Mouse (Mus musculus) liver, postnatal 0 days (tissue): ENCODE measurements at regions not wholly inside any gene's neighbourhood (a gene's known extent, or its start where the extent isn't known, plus 50 kb on each side); places are given as distances from the start of the nearest gene placed in this dataset.

Source experiments
- ATAC-seq: fragments of 200-750 bp; cut with Nextera tagmentation; 2 replicates; pipeline ENCODE4 v1.8.0; 2017; ENCODE audit warnings: mild to moderate bottlenecking, moderate library complexity
- DNase-seq: peaks from one replicate; pipeline ENCODE4 v3.0.0-alpha.2; 2016
- H3K27ac ChIP-seq: fragments of 300-500 bp; sonication (generic); 2 replicates; pipeline ENCODE4 v1.5.1; 2014; ENCODE audit warnings: antibody characterized with exemption, moderate library complexity, mild to moderate bottlenecking, low read depth
- H3K27me3 ChIP-seq: fragments of 300-500 bp; sonication (generic); 2 replicates; pipeline ENCODE4 v1.6.1; 2014; ENCODE audit warnings: low read length, control low read depth, mixed read lengths; ENCODE audit not compliant: insufficient read depth
- H3K36me3 ChIP-seq: fragments of 300-500 bp; sonication (generic); replicated peaks from 2 replicates; pipeline ENCODE4 v1.6.1; 2014; ENCODE audit warnings: mild to moderate bottlenecking, control low read depth, low read length, moderate library complexity, mixed read lengths; ENCODE audit not compliant: insufficient read depth
- H3K4me1 ChIP-seq: fragments of 300-500 bp; sonication (generic); 2 replicates; pipeline ENCODE4 v1.6.1; 2014; ENCODE audit warnings: antibody characterized with exemption, mild to moderate bottlenecking, control low read depth; ENCODE audit not compliant: insufficient read depth
- H3K4me2 ChIP-seq: fragments of 300-500 bp; sonication (generic); 2 replicates; pipeline ENCODE4 v1.6.1; 2014; ENCODE audit warnings: low read depth, mild to moderate bottlenecking, low read length, moderate library complexity, mixed read lengths
- H3K4me3 ChIP-seq: fragments of 300-500 bp; sonication (generic); 2 replicates; pipeline ENCODE4 v1.5.1; 2014; ENCODE audit warnings: low read depth, low read length
- H3K9ac ChIP-seq: fragments of 300-500 bp; sonication (generic); replicated peaks from 2 replicates; pipeline ENCODE4 v1.6.1; 2014; ENCODE audit warnings: mild to moderate bottlenecking, moderate library complexity
- H3K9me3 ChIP-seq: fragments of 300-500 bp; sonication (generic); 2 replicates; pipeline ENCODE4 v1.6.1; 2016; ENCODE audit warnings: mild to moderate bottlenecking, control low read depth, low read length, mixed read lengths
- CTCF ChIP-seq: sonication (generic); IDR thresholded peaks from 2 replicates; pipeline ENCODE4 v1.5.1; 2016; ENCODE audit warnings: antibody characterized with exemption, low read depth
- EP300 ChIP-seq: IDR thresholded peaks from 2 replicates; pipeline ENCODE4 v1.6.1; 2016; ENCODE audit warnings: antibody characterized with exemption, low read depth, mild to moderate bottlenecking
- WGBS: fragments of 180-500 bp; shearing (Covaris S2); extraction: QIAGEN DNeasy Blood & Tissue Kit; methylation state at CpG from one replicate; pipeline ENCODE4 v1.1.7; 2014; ENCODE audit not compliant: insufficient replicate concordance; 5-methylcytosine and 5-hydroxymethylcytosine counted together

DNA sequence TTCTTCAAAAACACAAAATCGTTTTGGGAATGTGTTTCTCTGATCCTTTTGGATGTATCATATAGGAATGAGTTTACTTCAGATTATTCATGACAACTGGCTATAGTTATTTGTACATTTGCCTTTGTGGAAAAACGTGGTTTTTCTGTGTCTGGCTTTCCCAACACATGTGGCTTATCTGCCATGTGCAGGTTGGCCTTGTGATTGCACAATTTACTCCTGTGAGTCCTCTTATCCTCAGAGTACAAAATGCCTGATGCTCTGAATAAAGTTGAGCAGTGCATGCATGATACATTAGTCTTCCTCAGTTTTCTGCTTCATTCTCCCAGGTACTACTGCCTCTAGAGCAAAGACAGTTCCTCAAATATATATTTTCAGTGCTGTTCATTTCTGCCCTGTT, 881.6 kb downstream of the Lrfn5 start:
- Histone ChIP-seq H3K27ac (no peak overlapping the region), H3K9me3 (no peaks in the 10 kb centered on the region), H3K4me3 (no peak overlapping the region), H3K4me2 (no peak overlapping the region), H3K9ac (no peak overlapping the region), H3K4me1 (no peaks in the 10 kb centered on the region), H3K27me3 (no peaks in the 10 kb centered on the region), H3K36me3 (no peaks in the 10 kb centered on the region)
- DNase-seq (no peak), ATAC-seq (no peak)
- TF ChIP-seq EP300 = no peak
- WGBS = 46% methylated on average over 2 of the region's 2 CpGs

DNA sequence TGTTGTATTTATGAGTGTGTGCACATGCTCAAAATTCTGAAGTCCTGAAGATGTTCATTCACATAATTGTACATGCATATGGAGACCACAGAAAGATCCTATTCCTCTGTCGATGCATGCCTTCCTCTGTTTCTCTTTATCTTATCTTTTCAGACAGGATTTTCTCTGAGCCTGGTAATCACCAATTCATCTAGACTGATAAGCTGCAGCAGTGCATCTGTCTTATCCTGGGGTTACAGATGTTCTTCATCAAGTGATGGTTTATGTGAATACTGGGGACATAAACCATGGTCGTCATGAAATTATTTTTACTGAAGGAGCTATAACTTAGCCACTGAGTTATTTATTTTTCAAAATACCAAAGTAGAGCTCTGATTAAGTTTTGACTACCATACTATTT, 905.7 kb downstream of the Lrfn5 start:
- no peak overlapping the region for H3K4me3 ChIP-seq
- no peaks in the 10 kb centered on the region for H3K4me1 ChIP-seq
- WGBS = 44% methylated on average over 2 of the region's 2 CpGs
- H3K27ac ChIP-seq = no peak overlapping the region
- no peak overlapping the region for H3K9ac ChIP-seq
- no peak for DNase-seq
- no peaks in the 10 kb centered on the region for H3K27me3 ChIP-seq
- no peak overlapping the region for H3K4me2 ChIP-seq
- H3K36me3 ChIP-seq = no peaks in the 10 kb centered on the region
- ATAC-seq = no peak
- H3K9me3 ChIP-seq = no peaks in the 10 kb centered on the region
- no peak for TF ChIP-seq EP300
- TF ChIP-seq CTCF = no peak

DNA sequence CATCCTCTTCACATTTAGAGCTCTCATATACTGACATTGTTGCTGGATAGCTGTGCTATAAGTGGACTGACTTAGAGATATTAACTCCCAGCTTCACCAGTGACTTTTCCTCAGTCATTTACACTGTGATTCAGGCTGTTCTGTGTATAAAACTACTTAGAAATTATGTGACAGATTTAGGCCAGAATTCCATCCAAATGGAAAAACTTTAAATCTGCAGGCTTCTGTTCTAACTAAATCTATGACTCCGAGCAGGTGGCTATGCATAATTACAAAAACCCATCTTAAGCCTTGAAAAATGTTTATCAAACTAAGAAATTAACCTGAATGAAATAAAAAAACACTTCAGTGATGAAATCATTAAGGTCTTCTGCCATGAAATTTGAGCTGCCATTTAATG, 927.7 kb downstream of the Lrfn5 start:
- H3K4me2 ChIP-seq = no peak overlapping the region
- WGBS = 55% methylated on average over 1 of the region's 1 CpGs
- no peak overlapping the region for H3K9ac ChIP-seq
- H3K27ac ChIP-seq = no peak overlapping the region
- ATAC-seq = no peak
- no peaks in the 10 kb centered on the region for H3K4me1 ChIP-seq
- no peaks in the 10 kb centered on the region for H3K9me3 ChIP-seq
- no peak for TF ChIP-seq EP300
- no peak for TF ChIP-seq CTCF
- no peak overlapping the region for H3K4me3 ChIP-seq
- H3K27me3 ChIP-seq = no peaks in the 10 kb centered on the region
- H3K36me3 ChIP-seq = no peaks in the 10 kb centered on the region
- no peak for DNase-seq

DNA sequence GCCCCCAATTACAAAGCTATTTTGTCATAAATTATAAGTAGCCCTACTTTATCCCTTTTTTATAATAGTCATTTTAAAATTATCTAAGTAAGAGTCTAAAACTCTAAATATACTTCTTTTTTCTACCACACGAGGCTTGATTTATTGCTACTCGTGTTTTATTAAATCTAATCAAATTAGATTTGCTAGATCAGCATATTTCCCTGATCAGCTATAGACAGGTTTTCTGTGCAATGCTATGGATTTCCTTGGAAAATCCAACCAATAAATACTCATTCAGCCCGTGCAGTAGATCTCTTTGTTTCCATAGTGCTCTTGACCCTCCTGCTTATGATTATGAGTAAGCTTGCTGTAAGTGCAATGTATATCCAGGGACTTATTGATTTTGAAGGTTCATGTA, 960.4 kb downstream of the Lrfn5 start:
- no peak overlapping the region for H3K27ac ChIP-seq
- H3K4me3 ChIP-seq = no peak overlapping the region
- no peak for DNase-seq
- H3K27me3 ChIP-seq = no peaks in the 10 kb centered on the region
- ATAC-seq = no peak
- no peak overlapping the region for H3K9ac ChIP-seq
- no peak for TF ChIP-seq EP300
- TF ChIP-seq CTCF = no peak
- H3K4me2 ChIP-seq = no peak overlapping the region
- 66% methylated on average over 3 of the region's 3 CpGs for WGBS
- no peaks in the 10 kb centered on the region for H3K9me3 ChIP-seq
- H3K4me1 ChIP-seq = no peaks in the 10 kb centered on the region
- no peaks in the 10 kb centered on the region for H3K36me3 ChIP-seq

DNA sequence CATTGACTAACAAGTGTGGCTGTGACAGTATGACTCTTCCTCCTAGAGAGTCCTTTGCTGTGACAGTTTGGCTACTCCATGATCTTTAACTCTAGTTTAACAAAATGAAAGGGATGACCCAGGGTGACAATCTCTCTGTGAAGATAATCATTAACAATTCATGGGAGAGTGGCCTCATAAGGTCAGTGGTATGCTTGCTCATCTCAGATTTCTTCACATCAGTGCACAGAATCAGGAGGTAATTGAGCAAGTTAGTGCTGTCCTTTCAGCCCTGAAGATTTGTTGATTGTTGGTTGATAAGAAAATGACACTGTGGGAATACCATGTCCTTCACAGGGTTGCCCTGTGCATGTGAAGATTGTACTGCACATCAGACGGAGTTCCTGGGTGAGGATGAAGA, 1005.6 kb downstream of the Lrfn5 start:
- TF ChIP-seq CTCF = no peak
- TF ChIP-seq EP300 = no peak
- H3K4me2 ChIP-seq = no peak overlapping the region
- DNase-seq = no peak
- no peak overlapping the region for H3K27ac ChIP-seq
- H3K36me3 ChIP-seq = no peaks in the 10 kb centered on the region
- WGBS = 42% methylated on average over 1 of the region's 1 CpGs
- no peaks in the 10 kb centered on the region for H3K27me3 ChIP-seq
- H3K9ac ChIP-seq = no peak overlapping the region
- H3K9me3 ChIP-seq = no peaks in the 10 kb centered on the region
- no peaks in the 10 kb centered on the region for H3K4me1 ChIP-seq
- no peak overlapping the region for H3K4me3 ChIP-seq
- ATAC-seq = peak; percentile 82

DNA sequence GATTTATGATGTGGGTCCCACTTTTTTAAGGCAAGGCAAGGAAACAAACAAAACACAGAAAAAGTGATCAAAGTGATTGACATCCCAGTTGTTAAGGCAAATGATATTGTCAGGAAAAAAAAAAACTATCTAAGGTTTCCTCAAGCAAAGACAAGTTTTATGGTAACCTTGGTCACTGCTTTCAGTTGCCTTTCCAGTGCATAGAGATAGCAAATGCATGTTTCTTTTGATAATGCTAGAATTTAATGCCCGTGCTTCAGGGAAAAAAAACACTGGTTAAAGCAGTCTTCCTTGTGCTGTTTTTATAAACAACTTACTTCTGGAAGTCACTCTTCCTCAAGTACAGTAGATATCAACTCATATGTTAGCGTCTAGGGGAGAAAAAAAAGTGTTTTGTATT, 1029.4 kb downstream of the Lrfn5 start:
- H3K9ac ChIP-seq = no peak overlapping the region
- H3K9me3 ChIP-seq = no peaks in the 10 kb centered on the region
- ATAC-seq (no peak), DNase-seq (no peak)
- H3K27me3 ChIP-seq = no peaks in the 10 kb centered on the region
- H3K36me3 ChIP-seq = no peaks in the 10 kb centered on the region
- H3K4me2 ChIP-seq = no peak overlapping the region
- H3K4me3 ChIP-seq = no peak overlapping the region
- TF ChIP-seq EP300 (no peak), CTCF (no peak)
- 58% methylated on average over 2 of the region's 2 CpGs for WGBS
- H3K27ac ChIP-seq = no peak overlapping the region
- no peaks in the 10 kb centered on the region for H3K4me1 ChIP-seq

DNA sequence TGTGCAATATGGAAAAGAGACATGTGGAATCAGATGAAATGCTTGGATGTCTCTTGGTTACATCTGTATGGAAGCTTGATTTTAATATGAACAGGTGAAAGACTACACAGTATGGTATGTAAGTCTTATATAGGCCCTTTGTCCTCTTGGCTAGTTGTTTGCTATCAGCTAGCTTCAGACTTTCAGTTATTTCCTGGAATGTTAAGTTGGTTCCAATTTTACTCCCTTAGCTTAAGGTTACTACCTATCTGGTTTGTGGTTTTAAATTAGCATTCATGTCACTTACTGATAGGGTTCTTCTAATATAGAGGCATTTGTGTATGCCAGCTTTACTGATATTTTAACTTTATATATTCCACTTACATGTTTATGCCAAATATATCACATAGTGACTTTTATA, 1031.7 kb downstream of the Lrfn5 start:
- Histone ChIP-seq H3K27me3 (no peaks in the 10 kb centered on the region), H3K4me1 (no peaks in the 10 kb centered on the region), H3K9me3 (no peaks in the 10 kb centered on the region), H3K27ac (no peak overlapping the region), H3K4me2 (no peak overlapping the region), H3K4me3 (no peak overlapping the region), H3K9ac (no peak overlapping the region), H3K36me3 (no peaks in the 10 kb centered on the region)
- ATAC-seq = no peak
- TF ChIP-seq EP300 (no peak), CTCF (no peak)
- no peak for DNase-seq
